Mouse (Mus musculus) liver, adult 2 months (tissue): ENCODE data around the gene Dbt.
"Not testable (repeated sequence)": the region's sequence is repeated elsewhere in the genome, so short reads cannot be mapped to it uniquely, and the experiment has no call there.

Experiments
- CTCF ChIP-seq: fragments of 200-500 bp; IDR thresholded peaks from 2 replicates; pipeline ENCODE4 v1.5.1; 2011; ENCODE audit warnings: low read depth, low read length, control low read depth
- POLR2A ChIP-seq: fragments of 200-500 bp; IDR thresholded peaks from 2 replicates; pipeline ENCODE4 v1.6.1; 2011; ENCODE audit warnings: low read length, control low read depth; ENCODE audit not compliant: insufficient read depth; ENCODE audit errors: extremely low read depth

DNA sequence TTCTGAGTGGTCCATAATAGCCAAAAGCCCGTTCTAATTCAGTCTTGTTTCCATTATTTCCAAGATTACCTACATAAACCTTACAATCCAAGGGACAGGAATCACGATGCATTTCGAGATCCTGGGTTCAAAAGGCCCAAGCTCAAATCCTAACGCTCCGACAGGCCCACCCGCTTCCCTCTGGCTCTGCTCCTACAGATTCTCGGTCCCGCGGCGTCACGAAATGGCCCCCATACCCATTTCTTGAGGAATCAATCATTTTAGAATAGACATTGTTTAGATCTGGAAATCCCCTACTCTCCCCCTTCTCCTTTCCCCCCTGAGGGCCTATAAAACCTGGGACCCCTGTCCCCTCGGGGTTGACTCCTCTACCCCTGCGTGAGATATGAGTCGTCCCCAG is 48.4 kb downstream of the Dbt start:
- not testable (repeated sequence) for TF ChIP-seq POLR2A, CTCF
